Mouse (Mus musculus) ES-E14 (cell line): ENCODE data around the gene Ica1. TPM values are rescaled to one million over a fixed set of nuclear protein-coding genes. Genes with fewer than 3 reads are reported as not detected.

Experiments
- DNase-seq: peaks from one replicate; pipeline ENCODE4 v3.0.0-alpha.2; 2013; ENCODE audit warnings: low read depth, low spot score
- H3K27ac ChIP-seq: 2 replicates; pipeline ENCODE4 v1.5.1; 2012; ENCODE audit warnings: low read depth, mild to moderate bottlenecking, low read length, moderate library complexity, mixed read lengths; ENCODE audit not compliant: poor library complexity, insufficient read depth, severe bottlenecking
- H3K36me3 ChIP-seq: 2 replicates; pipeline ENCODE4 v1.6.1; 2012; ENCODE audit warnings: mild to moderate bottlenecking, low read length, moderate library complexity, mixed read lengths; ENCODE audit not compliant: control insufficient read depth, poor library complexity, insufficient read depth, severe bottlenecking
- H3K4me1 ChIP-seq, 2 experiments: fragments of 150-350 bp in 1 of 2; sonication (generic) in 1 of 2; 2 replicates each; pipeline ENCODE4 v1.6.1; 2012; ENCODE audit warnings: low read length in 2 of 2, mild to moderate bottlenecking in 1 of 2, mixed read lengths in 1 of 2; ENCODE audit not compliant: control insufficient read depth in 2 of 2, insufficient read depth in 2 of 2, poor library complexity in 1 of 2
- H3K4me3 ChIP-seq, 2 experiments: fragments of 150-350 bp in 1 of 2; sonication (generic) in 1 of 2; 2 replicates each; pipeline ENCODE4 v1.5.1; 2012; ENCODE audit warnings: low read length in 2 of 2, low read depth in 1 of 2, mild to moderate bottlenecking in 1 of 2, mixed read lengths in 1 of 2; ENCODE audit not compliant: insufficient read depth in 1 of 2, poor library complexity in 1 of 2, severe bottlenecking in 1 of 2
- H3K9ac ChIP-seq: 2 replicates; pipeline ENCODE4 v1.6.1; 2012; ENCODE audit warnings: low read depth, mild to moderate bottlenecking, low read length, mixed read lengths; ENCODE audit not compliant: poor library complexity, insufficient read depth, severe bottlenecking
- H3K9me3 ChIP-seq: fragments of 150-350 bp; sonication (generic); 2 replicates; pipeline ENCODE4 v1.6.1; 2012; ENCODE audit warnings: low read depth, mild to moderate bottlenecking, low read length; ENCODE audit not compliant: control insufficient read depth, insufficient read depth
- CHD2 ChIP-seq: IDR thresholded peaks from 2 replicates; pipeline ENCODE4 v1.6.1; 2014; ENCODE audit warnings: mild to moderate bottlenecking, low read depth, low read length, inconsistent platforms
- HCFC1 ChIP-seq: IDR thresholded peaks from 2 replicates; pipeline ENCODE4 v1.6.1; 2012; ENCODE audit warnings: low read length, inconsistent platforms, borderline replicate concordance; ENCODE audit not compliant: insufficient read depth
- MAFK ChIP-seq: IDR thresholded peaks from 2 replicates; pipeline ENCODE4 v1.6.1; 2014; ENCODE audit warnings: mild to moderate bottlenecking, low read depth, low read length, inconsistent platforms; ENCODE audit not compliant: insufficient read depth
- ZC3H11A ChIP-seq: IDR thresholded peaks from 2 replicates; pipeline ENCODE4 v1.6.1; 2012; ENCODE audit warnings: low read depth, mild to moderate bottlenecking, inconsistent platforms, low read length, borderline replicate concordance
- ZNF384 ChIP-seq: IDR thresholded peaks from 2 replicates; pipeline ENCODE4 v1.6.1; 2012; ENCODE audit warnings: low read depth, low read length, inconsistent platforms
- in situ Hi-C, 2 experiments: fragments of 600-800 bp; cut with MboI; formaldehyde crosslinking; loops; one replicate each; pipeline ENCODE4 v1.15.1; 2025; ENCODE audit warnings: low sequenced_read_pairs in 2 of 2, inconsistent platforms in 1 of 2; ENCODE audit not compliant: unreplicated experiment in 2 of 2
- total RNA-seq: library from RNA; depleted of rRNA; stranded (reverse); fragments of 300-350 nt; gene quantifications from 2 replicates; pipeline ENCODE4 v1.2.3, GENCODE M21; 2012

The Ica1 gene
- total RNA-seq, 1 experiment: 3.5 TPM

DNA sequence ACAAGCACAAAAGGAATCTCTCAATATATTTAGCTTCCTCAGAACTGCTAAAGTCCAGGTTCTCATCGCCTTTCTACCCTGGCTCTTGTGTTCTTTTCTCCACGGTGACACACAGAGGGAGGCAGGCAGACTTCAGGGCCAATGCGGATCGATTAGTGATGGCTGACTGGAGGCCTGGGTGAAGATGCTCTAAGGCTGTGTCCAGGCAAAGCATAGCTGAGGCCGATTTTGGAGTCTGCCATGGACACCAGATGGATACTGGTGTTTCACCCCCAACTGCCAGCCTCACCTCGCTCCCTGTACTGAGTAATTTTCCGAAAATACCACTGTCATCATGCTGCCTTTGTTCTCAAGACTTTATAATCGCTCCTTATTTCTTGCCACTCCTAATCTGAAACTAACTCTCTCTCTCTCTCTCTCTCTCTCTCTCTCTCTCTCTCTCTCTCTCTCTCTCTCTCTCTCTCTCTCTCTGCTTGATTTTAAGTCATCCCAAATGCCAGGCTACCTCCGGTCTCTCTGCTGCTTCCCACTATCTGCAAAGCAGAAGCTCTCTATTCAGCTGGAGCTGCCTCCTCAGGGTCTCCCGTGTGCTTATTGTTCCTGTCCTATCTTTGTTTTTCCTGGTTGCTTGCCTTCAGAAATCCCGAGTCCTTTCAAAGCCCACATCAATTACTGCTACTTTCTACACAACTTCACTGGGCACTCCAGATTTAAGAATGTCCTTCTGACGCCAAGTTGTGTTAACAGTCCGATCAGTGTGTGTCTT is 118.9 kb downstream of the Ica1 start:
- Histone ChIP-seq H3K36me3 (no peaks in the 10 kb centered on the region), H3K4me1 (peaks cover 2 to 4% of the 10 kb centered on the region in 2 experiments; a peak in 2 of 4 replicates), H3K9ac (no peak overlapping the region), H3K4me3 (no peak overlapping the region), H3K27ac (no peak overlapping the region), H3K9me3 (no peaks in the 10 kb centered on the region)
- no peak for DNase-seq
- in situ Hi-C loops: no loop called here
- TF ChIP-seq CHD2 (no peak), ZC3H11A (no peak), MAFK (no peak), ZNF384 (no peak), HCFC1 (no peak)

DNA sequence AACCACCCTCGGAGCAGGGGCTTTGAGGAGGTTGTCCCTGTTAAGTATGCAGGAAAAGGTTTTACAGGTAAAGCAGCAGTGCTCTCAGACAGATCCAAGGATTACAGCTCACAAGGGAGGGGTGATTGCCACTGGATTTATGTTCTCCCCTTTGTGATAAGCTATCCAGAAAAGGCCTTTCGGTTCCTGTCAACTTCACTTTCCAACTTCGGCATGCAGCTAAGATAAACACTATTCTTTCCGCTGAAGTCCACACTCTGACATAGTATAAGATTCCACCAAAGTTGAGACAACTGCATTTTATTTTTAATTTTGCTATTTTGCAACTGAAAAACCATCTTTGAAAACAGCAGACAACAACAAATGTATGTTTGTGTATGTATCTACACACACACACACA is 119.9 kb downstream of the Ica1 start:
- H3K9ac ChIP-seq: no peak overlapping the region
- no peak overlapping the region for H3K27ac ChIP-seq
- in situ Hi-C loops: no loop called here
- H3K4me1 ChIP-seq: peaks cover 2 to 4% of the 10 kb centered on the region in 2 experiments; a peak in 2 of 4 replicates
- TF ChIP-seq HCFC1 (no peak), CHD2 (no peak), ZC3H11A (no peak), ZNF384 (no peak), MAFK (no peak)
- no peaks in the 10 kb centered on the region for H3K9me3 ChIP-seq
- no peaks in the 10 kb centered on the region for H3K36me3 ChIP-seq
- H3K4me3 ChIP-seq: no peak overlapping the region
- no peak for DNase-seq

DNA sequence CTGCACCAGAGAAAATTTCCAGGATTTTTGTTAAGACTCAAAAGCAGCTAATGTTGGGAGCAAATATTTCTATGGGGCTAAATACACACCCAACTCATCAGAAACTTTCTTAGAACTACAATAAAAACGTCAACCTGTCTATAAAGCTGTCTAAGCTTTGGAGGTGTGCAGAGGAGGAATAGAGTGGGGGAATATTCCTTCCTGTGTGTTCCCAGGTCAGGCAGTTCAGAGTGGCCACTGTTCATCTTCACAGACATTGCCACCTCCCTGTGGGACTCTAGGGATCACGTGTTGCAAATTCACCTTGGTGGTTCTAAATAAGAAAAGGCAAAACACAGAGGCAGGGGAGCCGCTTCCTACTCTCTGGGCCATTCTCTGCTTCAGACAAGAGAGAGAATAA is 120.8 kb downstream of the Ica1 start:
- TF ChIP-seq CHD2 (no peak), ZC3H11A (no peak), MAFK (no peak), ZNF384 (no peak), HCFC1 (no peak)
- Histone ChIP-seq H3K4me1 (peaks cover 2 to 4% of the 10 kb centered on the region in 2 experiments; a peak in 2 of 4 replicates), H3K27ac (no peak overlapping the region), H3K9me3 (no peaks in the 10 kb centered on the region), H3K4me3 (no peak overlapping the region), H3K9ac (no peak overlapping the region), H3K36me3 (no peaks in the 10 kb centered on the region)
- DNase-seq: no peak
- in situ Hi-C loops: no loop called here

DNA sequence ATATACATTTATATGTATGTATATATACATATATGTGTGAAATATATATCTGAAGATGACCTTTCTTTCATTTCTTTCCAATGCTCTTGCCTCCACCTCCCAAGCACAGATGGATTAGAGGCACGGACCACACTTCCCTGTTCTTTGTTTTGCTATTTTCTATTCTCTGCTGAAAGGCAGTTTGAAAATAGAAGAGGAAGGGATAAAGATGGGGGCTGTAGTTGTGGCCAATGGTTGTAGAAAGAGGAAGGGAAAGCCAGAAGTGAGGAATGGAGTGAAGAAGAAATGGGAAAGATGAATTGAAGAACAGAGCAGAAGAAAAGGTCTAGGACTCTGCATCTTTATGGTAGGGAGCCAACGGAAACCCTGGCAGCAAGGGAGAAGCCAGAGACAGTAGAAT is 122.8 kb downstream of the Ica1 start:
- Histone ChIP-seq H3K27ac (no peak overlapping the region), H3K9ac (no peak overlapping the region), H3K36me3 (no peaks in the 10 kb centered on the region), H3K9me3 (no peaks in the 10 kb centered on the region), H3K4me1 (0 out of 4 replicates have a peak, but pooled peaks cover 0 to 1% of the 10 kb centered on the region in 2 experiments), H3K4me3 (no peak overlapping the region)
- no peak for DNase-seq
- TF ChIP-seq ZNF384 (no peak), MAFK (no peak), HCFC1 (no peak), ZC3H11A (no peak), CHD2 (no peak)
- in situ Hi-C loops: no loop called here
